Mouse (Mus musculus) heart, postnatal 0 days (tissue): Measurements from ENCODE around the gene H60b. TPM values are rescaled to one million over a fixed set of nuclear protein-coding genes. Genes with fewer than 3 reads are reported as not detected.
"Not testable (repeated sequence)": the region's sequence is repeated elsewhere in the genome, so short reads cannot be mapped to it uniquely, and the experiment has no call there.

Source experiments
- ATAC-seq: fragments of 200-750 bp; cut with Nextera tagmentation; 2 replicates; pipeline ENCODE4 v1.8.0; 2017; ENCODE audit warnings: low read depth, moderate number of reproducible peaks, moderate library complexity; ENCODE audit not compliant: insufficient read depth
- DNase-seq: peaks from one replicate; pipeline ENCODE4 v3.0.0-alpha.2; 2016; ENCODE audit warnings: low spot score
- H3K27ac ChIP-seq: fragments of 300-500 bp; sonication (generic); 2 replicates; pipeline ENCODE4 v1.5.1; 2014; ENCODE audit warnings: low read depth, mild to moderate bottlenecking
- H3K27me3 ChIP-seq: fragments of 300-500 bp; sonication (generic); 2 replicates; pipeline ENCODE4 v1.6.1; 2014; ENCODE audit warnings: low read length, mixed read lengths; ENCODE audit not compliant: control insufficient read depth, insufficient read depth
- H3K36me3 ChIP-seq: fragments of 300-500 bp; sonication (generic); replicated peaks from 2 replicates; pipeline ENCODE4 v1.6.1; 2014; ENCODE audit warnings: low read length, mixed read lengths; ENCODE audit not compliant: control insufficient read depth, insufficient read depth
- H3K4me1 ChIP-seq: fragments of 300-500 bp; sonication (generic); 2 replicates; pipeline ENCODE4 v1.6.1; 2014; ENCODE audit warnings: antibody characterized with exemption; ENCODE audit not compliant: control insufficient read depth, insufficient read depth
- H3K4me2 ChIP-seq: fragments of 300-500 bp; sonication (generic); 2 replicates; pipeline ENCODE4 v1.6.1; 2014; ENCODE audit warnings: low read depth, mild to moderate bottlenecking, low read length, moderate library complexity
- H3K4me3 ChIP-seq: fragments of 300-500 bp; sonication (generic); 2 replicates; pipeline ENCODE4 v1.5.1; 2014; ENCODE audit warnings: low read depth, low read length
- H3K9ac ChIP-seq: fragments of 300-500 bp; sonication (generic); replicated peaks from 2 replicates; pipeline ENCODE4 v1.6.1; 2014; ENCODE audit warnings: low read depth, low read length, mixed read lengths
- H3K9me3 ChIP-seq: fragments of 300-500 bp; sonication (generic); replicated peaks from 2 replicates; pipeline ENCODE4 v1.6.1; 2016; ENCODE audit warnings: low read length; ENCODE audit not compliant: control insufficient read depth
- CTCF ChIP-seq: IDR thresholded peaks from 2 replicates; pipeline ENCODE4 v1.5.1; 2016; ENCODE audit warnings: antibody characterized with exemption, control low read depth, low read depth
- EP300 ChIP-seq: IDR thresholded peaks from 2 replicates; pipeline ENCODE4 v1.6.1; 2016; ENCODE audit warnings: antibody characterized with exemption, low read depth
- WGBS: fragments of 180-500 bp; shearing (Covaris S2); extraction: QIAGEN DNeasy Blood & Tissue Kit; methylation state at CpG from one replicate; pipeline ENCODE4 v1.1.7; 2014; 5-methylcytosine and 5-hydroxymethylcytosine counted together
- polyA plus RNA-seq: library from polyadenylated mRNA; unstranded; fragments of >200 nt; fragmentation: Nextera tagmentation; extraction: Ambion mirVana; gene quantifications from 2 replicates; pipeline ENCODE4 v1.2.1, GENCODE M21; 2015
- total RNA-seq: library from RNA; depleted of rRNA; stranded (reverse); fragments of >200 nt; gene quantifications from 2 replicates; pipeline ENCODE4 v1.2.3, GENCODE M21; 2014; ENCODE audit warnings: low replicate concordance

H60b gene
- total and polyA plus RNA-seq, 2 experiments from 2014 or later, result 0.36 TPM; not detected in 1

DNA sequence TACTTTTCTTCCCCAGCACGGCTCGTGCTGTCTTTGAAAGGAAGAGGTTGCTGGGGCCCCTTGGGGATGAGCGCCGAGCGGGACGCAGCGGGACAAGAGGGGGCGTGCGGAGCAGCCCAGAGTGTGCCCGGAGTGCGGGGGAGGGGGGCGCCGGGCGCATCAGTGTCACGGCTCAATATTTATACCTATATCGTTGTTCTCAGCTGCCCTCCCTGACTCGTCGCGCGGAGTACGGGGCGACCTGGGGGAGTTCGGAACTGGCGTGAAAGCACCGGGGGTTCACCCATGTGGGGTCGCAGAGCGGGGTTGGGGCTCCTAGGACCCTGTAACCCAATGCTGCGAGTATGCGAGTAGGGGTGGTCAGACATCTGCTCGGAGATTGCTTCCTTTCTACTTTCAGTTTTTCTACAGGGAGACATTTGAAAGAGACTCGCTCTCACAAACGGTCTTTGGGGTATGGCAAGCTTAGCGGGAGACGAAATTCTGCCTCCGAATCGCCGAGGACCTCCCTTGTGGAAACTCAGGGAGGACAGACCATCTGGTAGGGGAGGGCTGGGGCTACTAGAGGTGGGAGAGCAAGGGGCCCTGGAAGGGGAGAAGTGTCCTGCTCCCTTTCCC, 9.2 kb upstream of the H60b start, which contains the start of gene E030030I06Rik:
E030030I06Rik (minus strand) TSS at position 198 of the 618 bp plus-strand sequence.
- peak within 1 kb of the TSS; percentile 15 for H3K27ac ChIP-seq
- H3K9me3 ChIP-seq, result no peaks in the 10 kb centered on the region
- H3K4me1 ChIP-seq, result peaks cover 9% of the 10 kb centered on the region; the same call in 1 of the 2 replicates
- H3K4me3 ChIP-seq, result peak within 1 kb of the TSS; percentile 69
- no peak for TF ChIP-seq EP300
- no peak for TF ChIP-seq CTCF
- DNase-seq, result no peak
- peak within 1 kb of the TSS; percentile 62 for H3K9ac ChIP-seq
- H3K4me2 ChIP-seq, result peak within 1 kb of the TSS; percentile 80
- H3K27me3 ChIP-seq, result peaks cover 40% of the 10 kb centered on the region
- H3K36me3 ChIP-seq, result no peaks in the 10 kb centered on the region
- under 1% methylated on average over 37 of the region's 37 CpGs for WGBS
- ATAC-seq, result peak; percentile 39; the same call in 1 of the 2 replicates

GRCm38 (mm10) chr10:22149691-22150465, 8.5 kb upstream of the H60b start:
- Histone ChIP-seq H3K4me3 (peak overlapping the region; percentile 69), H3K9me3 (no peaks in the 10 kb centered on the region), H3K4me2 (peak overlapping the region; percentile 80), H3K9ac (no peak overlapping the region), H3K4me1 (peaks cover 9% of the 10 kb centered on the region; the same call in 1 of the 2 replicates), H3K27me3 (peaks cover 47% of the 10 kb centered on the region), H3K27ac (no peak overlapping the region), H3K36me3 (no peaks in the 10 kb centered on the region)
- no peak for ATAC-seq
- under 1% methylated on average over 46 of the region's 50 CpGs for WGBS
- TF ChIP-seq EP300 (no peak), CTCF (no peak)
- no peak for DNase-seq

- Histone ChIP-seq H3K9ac (no peak overlapping the region), H3K4me3 (peak overlapping the region; percentile 69), H3K4me1 (peaks cover 9% of the 10 kb centered on the region; the same call in 1 of the 2 replicates), H3K9me3 (no peaks in the 10 kb centered on the region), H3K27me3 (peaks cover 54% of the 10 kb centered on the region), H3K4me2 (peak overlapping the region; percentile 80), H3K36me3 (no peaks in the 10 kb centered on the region), H3K27ac (no peak overlapping the region)
- WGBS, result under 1% methylated on average over 27 of the region's 27 CpGs
- ATAC-seq, result no peak
- no peak for TF ChIP-seq CTCF
- no peak for TF ChIP-seq EP300
- no peak for DNase-seq
Observed at GRCm38 (mm10) chr10:22150593-22150992, 7.8 kb upstream of the H60b start.

- Histone ChIP-seq H3K4me3 (peak overlapping the region; percentile 69), H3K4me2 (peak overlapping the region; percentile 80), H3K27me3 (peaks cover 60% of the 10 kb centered on the region)
- not testable (repeated sequence) for H3K9ac ChIP-seq, H3K36me3 ChIP-seq, H3K27ac ChIP-seq, H3K9me3 ChIP-seq, H3K4me1 ChIP-seq, ATAC-seq, DNase-seq
- WGBS, result 2% methylated on average over 53 of the region's 55 CpGs
Observed at GRCm38 (mm10) chr10:22151056-22151862, 7.1 kb upstream of the H60b start.

GRCm38 (mm10) chr10:22151863-22152640, 6.3 kb upstream of the H60b start:
- 6% methylated on average over 11 of the region's 11 CpGs for WGBS
- not testable (repeated sequence) for H3K4me2 ChIP-seq, H3K4me3 ChIP-seq, H3K9ac ChIP-seq, H3K36me3 ChIP-seq, ATAC-seq, H3K4me1 ChIP-seq, H3K27ac ChIP-seq, H3K9me3 ChIP-seq, DNase-seq
- H3K27me3 ChIP-seq, result peaks cover 68% of the 10 kb centered on the region

DNA sequence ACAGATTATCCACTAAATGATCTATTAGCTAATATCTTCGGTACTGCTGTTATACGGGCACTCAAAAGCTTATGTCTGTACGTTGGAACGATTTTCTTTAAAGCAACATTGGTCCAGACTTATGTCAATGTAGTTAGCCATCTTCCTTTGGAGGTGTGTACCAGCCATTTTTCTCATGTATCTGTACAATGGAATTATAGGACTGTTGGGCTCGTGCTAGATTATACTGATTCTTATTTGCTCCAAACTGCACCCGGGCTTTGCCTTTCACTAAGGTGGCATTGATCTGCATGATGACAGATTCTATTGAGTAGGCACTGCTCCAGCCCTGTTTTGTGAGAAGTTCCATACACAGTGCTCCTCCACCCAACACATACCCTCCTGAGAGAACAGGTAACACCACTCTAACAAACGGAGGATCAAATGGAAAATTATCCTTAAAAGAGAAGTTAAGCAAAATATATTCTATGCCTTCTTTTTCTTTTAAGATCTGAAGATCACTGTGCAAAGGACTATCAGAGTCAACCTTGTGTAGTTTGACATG, 5.2 kb upstream of the H60b start:
- H3K4me3 ChIP-seq, H3K9me3 ChIP-seq: not testable (repeated sequence)

DNA sequence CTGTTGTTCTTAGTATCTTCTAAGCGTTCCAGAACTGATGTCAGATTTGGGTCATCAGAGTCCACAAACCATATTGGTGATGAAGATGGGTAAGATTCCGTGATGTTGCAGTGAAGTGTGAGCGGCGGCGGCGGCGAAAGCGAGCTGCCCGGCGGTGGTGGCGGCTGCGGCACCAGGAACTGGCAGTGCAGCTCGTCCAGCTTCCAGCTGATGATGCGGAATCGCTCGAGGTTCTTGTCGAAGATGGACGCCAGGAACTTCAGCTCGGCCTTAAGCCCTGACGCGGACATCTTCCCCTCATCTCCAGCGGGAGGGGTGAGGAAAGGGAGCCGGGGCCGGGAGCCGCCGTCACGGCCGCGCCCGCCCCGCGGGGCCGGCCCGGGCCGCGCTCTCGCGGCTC, 4.3 kb upstream of the H60b start:
- not testable (repeated sequence) for H3K9me3 ChIP-seq, H3K27ac ChIP-seq, H3K9ac ChIP-seq, H3K36me3 ChIP-seq, ATAC-seq, DNase-seq
- peak overlapping the region; percentile 40 for H3K4me3 ChIP-seq
- H3K27me3 ChIP-seq, result peaks cover 88% of the 10 kb centered on the region
- peak overlapping the region; percentile 42; the same call in 1 of the 2 replicates for H3K4me2 ChIP-seq
- under 1% methylated on average over 38 of the region's 38 CpGs for WGBS
- peaks cover 11% of the 10 kb centered on the region; the same call in 1 of the 2 replicates for H3K4me1 ChIP-seq

More for the DNA sequence above, 5.2 kb upstream of the H60b start:
- H3K4me2 ChIP-seq, DNase-seq, H3K27ac ChIP-seq, H3K36me3 ChIP-seq, H3K4me1 ChIP-seq, ATAC-seq, H3K9ac ChIP-seq: not testable (repeated sequence)
- peaks cover 79% of the 10 kb centered on the region for H3K27me3 ChIP-seq
- WGBS, result 8% methylated on average over 7 of the region's 7 CpGs
